Mouse (Mus musculus) naive thymus-derived CD4-positive, alpha-beta T cell, adult 2 months (primary cell): ENCODE results near the gene Pim2.

Experiments used
- DNase-seq: peaks from one replicate; pipeline ENCODE4 v3.0.0-alpha.2; 2011; ENCODE audit warnings: low read depth

The Pim2 gene

GRCm38 (mm10) chrX:7878007-7878419, at the start of gene Pim2:
Gene Pim2, plus strand, starts transcription at chrX:7878262.
- peak; percentile 90 for DNase-seq

GRCm38 (mm10) chrX:7837146-7837545, 40.9 kb upstream of the Pim2 start:
- DNase-seq: no peak

- no peak for DNase-seq
These were observed 37.3 kb upstream of the Pim2 start for GRCm38 (mm10) chrX:7840842-7841162.

- peak; percentile 96 for DNase-seq
These were observed 36.6 kb upstream of the Pim2 start, which contains the start of gene Otud5 for GRCm38 (mm10) chrX:7841163-7842162. Gene Otud5, plus strand, starts transcription at chrX:7841364.

- no peak for DNase-seq
These were observed 35.7 kb upstream of the Pim2 start for GRCm38 (mm10) chrX:7842318-7842717.

GRCm38 (mm10) chrX:7847845-7848244, 30.2 kb upstream of the Pim2 start:
- DNase-seq: no peak

GRCm38 (mm10) chrX:7854578-7854977, 23.5 kb upstream of the Pim2 start:
- DNase-seq: peak; percentile 72

GRCm38 (mm10) chrX:7859191-7859753, 18.8 kb upstream of the Pim2 start:
- no peak for DNase-seq

- no peak for DNase-seq
These were observed 14.9 kb upstream of the Pim2 start for GRCm38 (mm10) chrX:7863181-7863580.

GRCm38 (mm10) chrX:7864551-7864950, 13.5 kb upstream of the Pim2 start:
- DNase-seq: peak; percentile 27

- peak; percentile 72 for DNase-seq
These were observed 12.7 kb upstream of the Pim2 start for GRCm38 (mm10) chrX:7865343-7865742.

- DNase-seq: no peak
These were observed 12.3 kb upstream of the Pim2 start for GRCm38 (mm10) chrX:7865786-7866185.

GRCm38 (mm10) chrX:7867141-7867540, 10.9 kb upstream of the Pim2 start:
- DNase-seq: no peak

GRCm38 (mm10) chrX:7868506-7868905, 9.6 kb upstream of the Pim2 start:
- no peak for DNase-seq

- no peak for DNase-seq
These were observed 8.2 kb upstream of the Pim2 start for GRCm38 (mm10) chrX:7869826-7870225.

- DNase-seq: peak; percentile 56
These were observed 433 bp downstream of the Pim2 start for GRCm38 (mm10) chrX:7878495-7878894.

GRCm38 (mm10) chrX:7879819-7880218, 1.8 kb downstream of the Pim2 start:
- peak; percentile 85 for DNase-seq

- DNase-seq: peak; percentile 72
These were observed 5.9 kb downstream of the Pim2 start, which contains the start of gene Slc35a2 for GRCm38 (mm10) chrX:7883841-7884567. Gene Slc35a2, plus strand, starts transcription at chrX:7884028.

GRCm38 (mm10) chrX:7898211-7898610, 20.1 kb downstream of the Pim2 start:
- no peak for DNase-seq

- peak; percentile 93 for DNase-seq
These were observed 21.1 kb downstream of the Pim2 start, which contains the start of the genes Pqbp1 and Timm17b for GRCm38 (mm10) chrX:7898880-7899874. Gene Pqbp1, minus strand, starts transcription at chrX:7899269. Gene Timm17b, plus strand, starts transcription at chrX:7899357.

- DNase-seq: no peak
These were observed 26.4 kb downstream of the Pim2 start for GRCm38 (mm10) chrX:7904441-7904840.
